Comparison of ENCODE assay signal across 8 mouse cellular contexts in genomic region chr4:136783552-136784150, GRCm38 (mm10). TPM values are rescaled to one million over a fixed set of nuclear protein-coding genes. Genes with fewer than 3 reads are reported as not detected.
DNase-seq lines count a peak whose midpoint lies in the region; ATAC-seq and TF ChIP-seq lines count a peak whose summit lies in the region.

No protein-coding gene starts in this region.

- no peaks in the 10 kb centered on the region for H3K36me3 ChIP-seq in kidney, adult 2 months (ENCODE audit: control insufficient read depth, insufficient read depth, low read length)
- H3K36me3 ChIP-seq in embryonic facial prominence, embryonic 11.5 days (replicated peaks; ENCODE audit: control insufficient read depth, insufficient read depth, low read depth, low read length), result no peaks in the 10 kb centered on the region
- no peaks in the 10 kb centered on the region for H3K36me3 ChIP-seq in heart, embryonic 16.5 days (ENCODE audit: control insufficient read depth, insufficient read depth)
- H3K36me3 ChIP-seq in neural tube, embryonic 15.5 days, result no peaks in the 10 kb centered on the region

- H3K4me1 ChIP-seq in kidney, adult 2 months (ENCODE audit: control insufficient read depth, insufficient read depth, low read length), result 0 out of 2 replicates have a peak, but pooled peaks cover 5% of the 10 kb centered on the region
- H3K4me1 ChIP-seq in embryonic facial prominence, embryonic 11.5 days (ENCODE audit: control insufficient read depth, insufficient read depth, low read length), result peaks cover 5% of the 10 kb centered on the region; the same call in 1 of the 2 replicates
- H3K4me1 ChIP-seq in heart, embryonic 16.5 days (ENCODE audit: control insufficient read depth, insufficient read depth, low read length), result peaks cover 13% of the 10 kb centered on the region
- peaks cover 66% of the 10 kb centered on the region for H3K4me1 ChIP-seq in neural tube, embryonic 15.5 days

- DNase-seq in kidney, adult 2 months, result peak; percentile 41
- DNase-seq in kidney, adult 11 months, result no peak
- peak; percentile 66 for DNase-seq in embryonic facial prominence, embryonic 11.5 days (ENCODE audit: low spot score)
- peak; percentile 31 to 48 for DNase-seq in layer of hippocampus, adult 8-10 months (ENCODE audit: low spot score in 2 of 2)
- DNase-seq in thymus, postnatal 25 days, result no peak
- DNase-seq in yolk sac, embryonic 10.5 days (ENCODE audit: low spot score), result no peak

- no peak for TF ChIP-seq POLR2A in kidney, adult 2 months (IDR thresholded peaks at IDR 0.05; ENCODE audit: low read depth, low read length)

- H3K4me2 ChIP-seq in embryonic facial prominence, embryonic 11.5 days (ENCODE audit: low read depth, low read length), result no peak overlapping the region
- no peak overlapping the region for H3K4me2 ChIP-seq in heart, embryonic 16.5 days (ENCODE audit: low read depth, low read length)
- H3K4me2 ChIP-seq in neural tube, embryonic 15.5 days, result no peak overlapping the region; the same call in 1 of the 2 replicates

- H3K9ac ChIP-seq in embryonic facial prominence, embryonic 11.5 days (replicated peaks; ENCODE audit: low read length), result peak overlapping the region; percentile 3; the same call in 1 of the 2 replicates
- H3K9ac ChIP-seq in heart, embryonic 16.5 days (ENCODE audit: low read length), result no peak overlapping the region
- no peak overlapping the region for H3K9ac ChIP-seq in neural tube, embryonic 15.5 days (replicated peaks)

- 40% methylated on average over 22 of the region's 22 CpGs for WGBS in kidney, adult 2 months
- WGBS in embryonic facial prominence, embryonic 11.5 days, result 39% methylated on average over 22 of the region's 22 CpGs
- WGBS in heart, embryonic 16.5 days, result 47% methylated on average over 22 of the region's 22 CpGs
- 20% methylated on average over 22 of the region's 22 CpGs for WGBS in neural tube, embryonic 15.5 days

- H3K4me3 ChIP-seq in kidney, adult 2 months (ENCODE audit: insufficient read depth, low read depth, low read length), result no peak overlapping the region
- H3K4me3 ChIP-seq in embryonic facial prominence, embryonic 11.5 days (ENCODE audit: low read depth, low read length), result no peak overlapping the region
- no peak overlapping the region for H3K4me3 ChIP-seq in heart, embryonic 16.5 days (ENCODE audit: low read length)
- H3K4me3 ChIP-seq in neural tube, embryonic 15.5 days (replicated peaks), result no peak overlapping the region

- no peak overlapping the region for H3K27ac ChIP-seq in kidney, adult 2 months (ENCODE audit: insufficient read depth, low read depth, low read length)
- H3K27ac ChIP-seq in embryonic facial prominence, embryonic 11.5 days (replicated peaks; ENCODE audit: low read depth, low read length), result peak overlapping the region; percentile 43
- H3K27ac ChIP-seq in heart, embryonic 16.5 days (ENCODE audit: low read length), result no peak overlapping the region
- peak overlapping the region; percentile 68 for H3K27ac ChIP-seq in neural tube, embryonic 15.5 days (replicated peaks)

- no peaks in the 10 kb centered on the region for H3K27me3 ChIP-seq in kidney, adult 2 months (replicated peaks; ENCODE audit: control insufficient read depth, insufficient read depth, low read length)
- H3K27me3 ChIP-seq in embryonic facial prominence, embryonic 11.5 days (ENCODE audit: control insufficient read depth, insufficient read depth, low read length), result no peaks in the 10 kb centered on the region
- H3K27me3 ChIP-seq in heart, embryonic 16.5 days (ENCODE audit: control insufficient read depth, insufficient read depth, low read length), result 0 out of 2 replicates have a peak, but pooled peaks cover 2% of the 10 kb centered on the region
- no peaks in the 10 kb centered on the region for H3K27me3 ChIP-seq in neural tube, embryonic 15.5 days (replicated peaks)

- no peaks in the 10 kb centered on the region for H3K9me3 ChIP-seq in embryonic facial prominence, embryonic 11.5 days (replicated peaks; ENCODE audit: control insufficient read depth, low read length)
- H3K9me3 ChIP-seq in heart, embryonic 16.5 days (replicated peaks; ENCODE audit: control insufficient read depth, low read length), result no peaks in the 10 kb centered on the region
- H3K9me3 ChIP-seq in neural tube, embryonic 15.5 days (replicated peaks), result no peaks in the 10 kb centered on the region

- no peak for TF ChIP-seq CTCF in kidney, adult 2 months (conservative IDR thresholded peaks at IDR 0.05; ENCODE audit: insufficient read depth, insufficient read length, low read depth, low read length)

- no peak for ATAC-seq in embryonic facial prominence, embryonic 11.5 days (replicated peaks; ENCODE audit: insufficient number of reproducible peaks, low FRiP score, low TSS enrichment, low read depth)
- ATAC-seq in heart, embryonic 16.5 days (replicated peaks; ENCODE audit: extremely low read depth, insufficient read depth, low FRiP score), result 0 out of 2 replicates have a peak, but pooled peaks have one; percentile 20
- peak; percentile 37; the same call in 1 of the 2 replicates for ATAC-seq in neural tube, embryonic 15.5 days (ENCODE audit: low FRiP score)

RNA-seq across cellular contexts. Expression of gene Ephb2, which starts 52.1 kb away (rescaled TPM):
- polyA plus RNA-seq in kidney, adult 2 months (2012; rRNA removed), result 10.4 and 19.3 TPM in 2 replicates
- polyA plus RNA-seq in embryonic facial prominence, embryonic 11.5 days (2014; fragmentation: Nextera tagmentation; extraction: Ambion mirVana), result 11.0 and 11.7 TPM in 2 replicates
- 0.70 and 1.4 TPM in 2 replicates for polyA plus RNA-seq in heart, embryonic 16.5 days (2015; fragmentation: Nextera tagmentation; extraction: Ambion mirVana)
- total RNA-seq in layer of hippocampus, adult 8-10 months (2022), result 10 to 100 TPM; 17.4 to 23.2 (median 19.8) TPM
- 13.7 and 21.3 TPM in 2 replicates for polyA plus RNA-seq in neural tube, embryonic 15.5 days (2015; fragmentation: Nextera tagmentation; extraction: Ambion mirVana)

Comparison
In these comparisons a context has a peak if more than half of its experiments do, and no peak if none do; other contexts are left out.
1. DNase-seq: peak in kidney, adult 2 months (single experiment), embryonic facial prominence, embryonic 11.5 days (single experiment) and layer of hippocampus, adult 8-10 months (2 of 2); none in kidney, adult 11 months (single experiment), thymus, postnatal 25 days (single experiment) and yolk sac, embryonic 10.5 days (single experiment).
2. H3K27ac ChIP-seq: peak in embryonic facial prominence, embryonic 11.5 days (single experiment) and neural tube, embryonic 15.5 days (single experiment); none in kidney, adult 2 months (single experiment) and heart, embryonic 16.5 days (single experiment).